Mouse (Mus musculus) C2C12 (cell line): ENCODE measurements around the gene Faap100. TPM values are rescaled to one million over a fixed set of nuclear protein-coding genes. Genes with fewer than 3 reads are reported as not detected.

ENCODE experiments used
- H3K27me3 ChIP-seq: one replicate; pipeline ENCODE4 v1.6.1; 2011; ENCODE audit not compliant: control insufficient read depth, insufficient read depth, insufficient read length
- H3K36me3 ChIP-seq: one replicate; pipeline ENCODE4 v1.6.1; 2011; ENCODE audit not compliant: control insufficient read depth, insufficient read depth
- H3K4me3 ChIP-seq: one replicate; pipeline ENCODE4 v1.5.1; 2011; ENCODE audit warnings: mild to moderate bottlenecking, control low read depth; ENCODE audit not compliant: poor library complexity, insufficient read depth, severe bottlenecking
- H3K79me2 ChIP-seq: one replicate; pipeline ENCODE4 v1.6.1; 2011; ENCODE audit not compliant: control insufficient read depth, insufficient read depth
- H3K79me3 ChIP-seq: one replicate; pipeline ENCODE4 v1.6.1; 2011; ENCODE audit warnings: low read depth, control low read depth
- H3ac ChIP-seq: one replicate; pipeline ENCODE3; 2011; ENCODE audit warnings: low read depth; ENCODE audit not compliant: control insufficient read depth, insufficient read length
- CEBPB ChIP-seq: IDR thresholded peaks from one replicate; pipeline ENCODE4 v1.6.1; 2011; ENCODE audit warnings: low read depth, mild to moderate bottlenecking, control low read depth, moderate library complexity
- CTCF ChIP-seq: IDR thresholded peaks from one replicate; pipeline ENCODE4 v1.5.1; 2011; ENCODE audit not compliant: control insufficient read depth, insufficient read depth, insufficient read length
- FOSL1 ChIP-seq: IDR thresholded peaks from one replicate; pipeline ENCODE4 v1.8.0; 2011; ENCODE audit warnings: mild to moderate bottlenecking, low read length; ENCODE audit not compliant: poor library complexity, insufficient read depth, severe bottlenecking
- MAX ChIP-seq: IDR thresholded peaks from one replicate; pipeline ENCODE4 v1.6.1; 2011; ENCODE audit warnings: mild to moderate bottlenecking, control low read depth
- MYOD1 ChIP-seq: IDR thresholded peaks from one replicate; pipeline ENCODE4 v1.6.1; 2011; ENCODE audit warnings: low read depth; ENCODE audit not compliant: control insufficient read depth, insufficient read length
- MYOG ChIP-seq: IDR thresholded peaks from one replicate; pipeline ENCODE4 v1.6.1; 2011; ENCODE audit not compliant: control insufficient read depth, insufficient read length; ENCODE audit errors: extremely low read depth
- USF1 ChIP-seq: IDR thresholded peaks from one replicate; pipeline ENCODE4 v1.6.1; 2011; ENCODE audit warnings: low read depth, mild to moderate bottlenecking, control low read depth, moderate library complexity
- polyA plus RNA-seq: library from polyadenylated mRNA; unstranded; fragments of >200 nt; fragmentation: generic; extraction: Trizol; gene quantifications from one replicate; pipeline ENCODE4 v1.2.1, GENCODE M21; 2012; ENCODE audit warnings: missing spikeins

Faap100 gene
- polyA plus RNA-seq, 1 experiment, result 18.0 TPM

- H3K79me2 ChIP-seq, result peaks cover 20% of the 10 kb centered on the region
- H3K79me3 ChIP-seq, result peaks cover 4% of the 10 kb centered on the region
- H3K4me3 ChIP-seq, result no peak overlapping the region
- H3K36me3 ChIP-seq, result peaks cover 76% of the 10 kb centered on the region
- H3ac ChIP-seq, result no peak overlapping the region
- no peak for TF ChIP-seq MYOG
- TF ChIP-seq MAX, result no peak
- H3K27me3 ChIP-seq, result no peaks in the 10 kb centered on the region
These were observed 2.6 kb upstream of the Faap100 start for GRCm38 (mm10) chr11:120381157-120381556.

- peaks cover 74% of the 10 kb centered on the region for H3K36me3 ChIP-seq
- H3K79me3 ChIP-seq, result peaks cover 4% of the 10 kb centered on the region
- H3ac ChIP-seq, result no peak overlapping the region
- H3K4me3 ChIP-seq, result no peak overlapping the region
- TF ChIP-seq MYOG (no peak), MYOD1 (no peak), FOSL1 (no peak), CTCF (no peak), USF1 (no peak), CEBPB (no peak), MAX (no peak)
- H3K79me2 ChIP-seq, result peaks cover 20% of the 10 kb centered on the region
- no peaks in the 10 kb centered on the region for H3K27me3 ChIP-seq
These were observed 1.7 kb upstream of the Faap100 start for GRCm38 (mm10) chr11:120380271-120380670.

- peaks cover 4% of the 10 kb centered on the region for H3K79me3 ChIP-seq
- H3K36me3 ChIP-seq, result peaks cover 62% of the 10 kb centered on the region
- no peaks in the 10 kb centered on the region for H3K27me3 ChIP-seq
- no peak for TF ChIP-seq FOSL1
- TF ChIP-seq USF1, result no peak
- no peak for TF ChIP-seq CEBPB
- TF ChIP-seq MYOD1, result no peak
- TF ChIP-seq MYOG, result no peak
- no peak for TF ChIP-seq MAX
- no peak for TF ChIP-seq CTCF
- peaks cover 20% of the 10 kb centered on the region for H3K79me2 ChIP-seq
- H3ac ChIP-seq, result peak overlapping the region; percentile 76
- peak overlapping the region; percentile 69 for H3K4me3 ChIP-seq
These were observed 443 bp downstream of the Faap100 start for GRCm38 (mm10) chr11:120378031-120378610.

GRCm38 (mm10) chr11:120377337-120377736 lies 1.2 kb downstream of the Faap100 start:
- no peak overlapping the region for H3K4me3 ChIP-seq
- peaks cover 20% of the 10 kb centered on the region for H3K79me2 ChIP-seq
- H3ac ChIP-seq, result peak overlapping the region; percentile 53
- H3K79me3 ChIP-seq, result peaks cover 4% of the 10 kb centered on the region
- peaks cover 58% of the 10 kb centered on the region for H3K36me3 ChIP-seq
- TF ChIP-seq CTCF (no peak), FOSL1 (no peak), USF1 (no peak), MYOD1 (no peak), MYOG (no peak), MAX (no peak), CEBPB (no peak)
- no peaks in the 10 kb centered on the region for H3K27me3 ChIP-seq

GRCm38 (mm10) chr11:120376302-120377160 lies 2.0 kb downstream of the Faap100 start:
- Histone ChIP-seq H3ac (peak overlapping the region; percentile 14), H3K36me3 (peaks cover 57% of the 10 kb centered on the region), H3K27me3 (no peaks in the 10 kb centered on the region), H3K79me3 (peaks cover 4% of the 10 kb centered on the region), H3K79me2 (peaks cover 20% of the 10 kb centered on the region), H3K4me3 (no peak overlapping the region)
- TF ChIP-seq FOSL1 (no peak), MYOD1 (no peak), CEBPB (no peak), MYOG (no peak), CTCF (no peak), MAX (no peak), USF1 (no peak)
